In genomic region chr6:88194978-88195325, GRCm38 (mm10) we compare ENCODE assay signal across 12 mouse cellular contexts. TPM values are rescaled to one million over a fixed set of nuclear protein-coding genes. Genes with fewer than 3 reads are reported as not detected.
DNase-seq lines count a peak whose midpoint lies in the region; ATAC-seq lines count a peak whose summit lies in the region.
"Had no signal": no experiment of that assay in that cellular context is flagged by ENCODE, and none has a peak within 500 bp of the region (broad histone marks: within the 10 kb centered on the region; RNA-seq: fewer than 3 reads in every experiment).

No protein-coding gene starts in this region.

- peak overlapping the region; percentile 60 for H3K4me2 ChIP-seq in kidney, embryonic 14.5 days (replicated peaks; ENCODE audit: low read depth, low read length)

- no peak for DNase-seq in kidney, postnatal 14 days
- DNase-seq in ZHBTc4 (ENCODE audit: low read depth, low spot score), result peak; percentile 41
- peak; percentile 54 for DNase-seq in embryonic facial prominence, embryonic 10.5 days (ENCODE audit: low spot score)
- DNase-seq in limb, embryonic 10.5 days (ENCODE audit: low spot score), result peak; percentile 59
- no peak for DNase-seq in cerebellum, adult 11 months
- no peak for DNase-seq in cerebellum, postnatal 4 days (ENCODE audit: low spot score in 2 of 2)
- no peak for DNase-seq in adrenal gland, postnatal 25 days
- DNase-seq: thymus, postnatal 14 days had no signal

- H3K4me3 ChIP-seq in kidney, embryonic 14.5 days (ENCODE audit: low read length), result peak overlapping the region; percentile 59; the same call in 1 of the 2 replicates
- H3K4me3 ChIP-seq in embryonic facial prominence, embryonic 10.5 days, result peak overlapping the region; percentile 66; the same call in 1 of the 2 replicates
- no peak overlapping the region for H3K4me3 ChIP-seq in limb, embryonic 10.5 days
- H3K4me3 ChIP-seq: left cerebral cortex, adult 2 months had no signal

- peak overlapping the region; percentile 56; the same call in 1 of the 2 replicates for H3K9ac ChIP-seq in kidney, embryonic 14.5 days (ENCODE audit: low read depth, low read length)

- peaks cover 46% of the 10 kb centered on the region for H3K4me1 ChIP-seq in kidney, embryonic 14.5 days (ENCODE audit: control insufficient read depth, insufficient read depth, low read length)
- H3K4me1 ChIP-seq in embryonic facial prominence, embryonic 10.5 days, result peaks cover 76% of the 10 kb centered on the region
- peaks cover 68% of the 10 kb centered on the region for H3K4me1 ChIP-seq in limb, embryonic 10.5 days

- no peak overlapping the region for H3K27ac ChIP-seq in kidney, embryonic 14.5 days (ENCODE audit: low read depth, low read length)
- no peak overlapping the region for H3K27ac ChIP-seq in embryonic facial prominence, embryonic 10.5 days (replicated peaks)
- no peak overlapping the region for H3K27ac ChIP-seq in limb, embryonic 10.5 days
- H3K27ac ChIP-seq: left cerebral cortex, adult 2 months had no signal

- peaks cover 99% of the 10 kb centered on the region for H3K27me3 ChIP-seq in kidney, embryonic 14.5 days (ENCODE audit: control insufficient read depth, insufficient read depth, low read length)
- H3K27me3 ChIP-seq in embryonic facial prominence, embryonic 10.5 days (replicated peaks; ENCODE audit: low read depth, poor library complexity, severe bottlenecking), result peaks cover 100% of the 10 kb centered on the region
- H3K27me3 ChIP-seq in limb, embryonic 10.5 days (ENCODE audit: low read depth, poor library complexity, severe bottlenecking), result peaks cover 100% of the 10 kb centered on the region

- no peak for ATAC-seq in kidney, embryonic 14.5 days (ENCODE audit: low FRiP score, low TSS enrichment)

- H3K9me3 ChIP-seq in kidney, embryonic 14.5 days (ENCODE audit: control insufficient read depth, low read length), result no peaks in the 10 kb centered on the region
- H3K9me3 ChIP-seq in embryonic facial prominence, embryonic 10.5 days, result no peaks in the 10 kb centered on the region
- no peaks in the 10 kb centered on the region for H3K9me3 ChIP-seq in limb, embryonic 10.5 days (replicated peaks)

- 13% methylated on average over 7 of the region's 7 CpGs for whole genome bisulfite sequencing in kidney, embryonic 14.5 days
- whole genome bisulfite sequencing in embryonic facial prominence, embryonic 10.5 days, result 3% methylated on average over 7 of the region's 7 CpGs
- WGBS in limb, embryonic 10.5 days, result 2% methylated on average over 7 of the region's 7 CpGs

- H3K36me3 ChIP-seq in kidney, embryonic 14.5 days (ENCODE audit: control insufficient read depth, insufficient read depth, low read length), result no peaks in the 10 kb centered on the region
- no peaks in the 10 kb centered on the region for H3K36me3 ChIP-seq in embryonic facial prominence, embryonic 10.5 days (replicated peaks)
- no peaks in the 10 kb centered on the region for H3K36me3 ChIP-seq in limb, embryonic 10.5 days

RNA-seq across cellular contexts. Expression of gene Gata2, which starts 1.3 kb away (rescaled TPM):
- polyA plus RNA-seq in kidney, embryonic 14.5 days (2014; fragmentation: Nextera tagmentation; extraction: Ambion mirVana), result 27.2 and 44.6 TPM in 2 replicates
- 34.6 and 35.9 TPM in 2 replicates for polyA plus RNA-seq in embryonic facial prominence, embryonic 10.5 days (2016; fragmentation: Nextera tagmentation; extraction: Ambion mirVana)
- polyA plus RNA-seq in limb, embryonic 10.5 days (2016; fragmentation: Nextera tagmentation; extraction: Ambion mirVana), result 6.8 and 9.0 TPM in 2 replicates
- 25.6 and 37.7 TPM in 2 replicates for total RNA-seq in adrenal gland, postnatal 25 days (2021)

RNA-seq across cellular contexts. Expression of gene Dnajb8, which starts 27.1 kb away (rescaled TPM):
- not detected in 2 replicates for polyA plus RNA-seq in kidney, embryonic 14.5 days (2014; fragmentation: Nextera tagmentation; extraction: Ambion mirVana)
- not detected in 2 replicates for polyA plus RNA-seq in embryonic facial prominence, embryonic 10.5 days (2016; fragmentation: Nextera tagmentation; extraction: Ambion mirVana)
- polyA plus RNA-seq in limb, embryonic 10.5 days (2016; fragmentation: Nextera tagmentation; extraction: Ambion mirVana), result not detected in 2 replicates
- not detected in 2 replicates for total RNA-seq in adrenal gland, postnatal 25 days (2021)
- total RNA-seq: heart, postnatal 10 days; left cerebral cortex, adult 2 months; liver, adult 2 months had no signal
- polyA plus RNA-seq: liver, adult 2 months had no signal

Comparison
In these comparisons a context has a peak if more than half of its experiments do, and no peak if none do; other contexts are left out.
1. DNase-seq: peak in ZHBTc4 (single experiment), embryonic facial prominence, embryonic 10.5 days (single experiment) and limb, embryonic 10.5 days (single experiment); none in kidney, postnatal 14 days (single experiment), cerebellum, adult 11 months (single experiment), cerebellum, postnatal 4 days (0 of 2) and adrenal gland, postnatal 25 days (single experiment).